Comparison of ENCODE assay signal across 8 mouse cellular contexts in the genomic region with DNA sequence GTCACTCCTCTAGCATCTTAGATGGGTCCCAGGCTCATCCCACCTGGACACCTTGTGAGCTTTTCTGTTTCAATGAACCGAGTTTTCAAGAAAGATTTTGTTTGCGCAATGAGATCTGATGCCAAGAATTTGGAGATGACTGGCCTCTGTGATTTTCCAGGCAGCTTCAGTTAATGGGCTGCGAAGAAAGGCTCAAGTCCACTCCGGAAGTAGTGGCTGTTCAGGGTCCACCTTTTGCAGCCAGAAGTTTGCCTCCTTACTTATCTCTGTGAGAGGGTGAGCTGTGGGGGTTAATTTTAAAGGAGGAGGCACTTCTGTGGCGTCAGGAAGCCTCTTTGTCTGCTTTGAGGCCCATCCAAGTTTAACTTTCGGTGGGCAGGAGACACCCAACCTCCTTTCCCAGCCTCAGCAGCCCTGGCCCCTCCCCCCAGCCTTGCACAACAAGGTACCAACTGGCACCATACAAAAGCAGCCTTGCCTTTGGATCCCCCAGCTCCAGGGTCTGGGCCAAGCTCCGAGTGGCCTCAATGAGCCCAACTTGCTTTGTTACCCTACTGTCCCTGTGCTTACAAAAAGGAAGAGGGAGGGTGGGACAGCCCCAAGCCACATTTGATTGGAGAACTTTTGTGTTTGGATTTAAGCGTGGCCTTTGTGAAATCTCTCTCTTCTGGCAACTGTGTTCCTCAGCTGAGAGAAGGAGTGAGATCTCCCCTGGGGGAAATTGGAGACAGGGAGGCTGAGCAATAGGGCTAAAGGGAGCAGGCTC.
DNase-seq lines count a peak whose midpoint lies in the region; ATAC-seq lines count a peak whose summit lies in the region.

No protein-coding gene starts in this region.

- no peaks in the 10 kb centered on the region for H3K27me3 ChIP-seq in forebrain, embryonic 10.5 days (ENCODE audit: poor library complexity, severe bottlenecking)
- no peaks in the 10 kb centered on the region for H3K27me3 ChIP-seq in forebrain, embryonic 16.5 days (replicated peaks; ENCODE audit: control insufficient read depth, insufficient read depth, low read length)
- peaks cover 15% of the 10 kb centered on the region for H3K27me3 ChIP-seq in heart, embryonic 15.5 days
- no peaks in the 10 kb centered on the region for H3K27me3 ChIP-seq in lung, embryonic 15.5 days

- H3K9me3 ChIP-seq in forebrain, embryonic 10.5 days, result no peaks in the 10 kb centered on the region
- no peaks in the 10 kb centered on the region for H3K9me3 ChIP-seq in forebrain, embryonic 16.5 days (ENCODE audit: control insufficient read depth, low read length)
- no peaks in the 10 kb centered on the region for H3K9me3 ChIP-seq in heart, embryonic 15.5 days (replicated peaks)
- no peaks in the 10 kb centered on the region for H3K9me3 ChIP-seq in lung, embryonic 15.5 days

- no peak overlapping the region for H3K4me3 ChIP-seq in forebrain, embryonic 10.5 days
- H3K4me3 ChIP-seq in forebrain, embryonic 16.5 days (replicated peaks; ENCODE audit: low read length), result no peak overlapping the region
- no peak overlapping the region for H3K4me3 ChIP-seq in heart, embryonic 15.5 days
- H3K4me3 ChIP-seq in lung, embryonic 15.5 days, result no peak overlapping the region

- peaks cover 15% of the 10 kb centered on the region for H3K4me1 ChIP-seq in forebrain, embryonic 10.5 days
- H3K4me1 ChIP-seq in forebrain, embryonic 16.5 days (replicated peaks; ENCODE audit: control insufficient read depth, insufficient read depth, low read length), result peaks cover 11% of the 10 kb centered on the region
- peaks cover 23% of the 10 kb centered on the region for H3K4me1 ChIP-seq in heart, embryonic 15.5 days (replicated peaks)
- peaks cover 12% of the 10 kb centered on the region for H3K4me1 ChIP-seq in lung, embryonic 15.5 days

- ATAC-seq in forebrain, embryonic 16.5 days, result no peak; the same call in 1 of the 2 replicates
- ATAC-seq in heart, embryonic 15.5 days (replicated peaks; ENCODE audit: insufficient number of reproducible peaks, insufficient read depth, low FRiP score, low read depth), result no peak; the same call in 1 of the 2 replicates
- ATAC-seq in lung, embryonic 15.5 days (ENCODE audit: borderline replicate concordance, extremely low read depth, low FRiP score, low TSS enrichment), result peak; percentile 32; the same call in 1 of the 2 replicates

- WGBS in forebrain, embryonic 10.5 days, result 53% methylated on average over 8 of the region's 8 CpGs
- WGBS in forebrain, embryonic 16.5 days, result 41% methylated on average over 8 of the region's 8 CpGs
- WGBS in heart, embryonic 15.5 days, result 26% methylated on average over 8 of the region's 8 CpGs
- WGBS in lung, embryonic 15.5 days, result 21% methylated on average over 8 of the region's 8 CpGs

- no peak overlapping the region for H3K9ac ChIP-seq in forebrain, embryonic 16.5 days (replicated peaks; ENCODE audit: low read depth, low read length)
- no peak overlapping the region for H3K9ac ChIP-seq in heart, embryonic 15.5 days
- no peak overlapping the region for H3K9ac ChIP-seq in lung, embryonic 15.5 days

- no peak overlapping the region for H3K4me2 ChIP-seq in forebrain, embryonic 16.5 days (ENCODE audit: low read length)
- H3K4me2 ChIP-seq in heart, embryonic 15.5 days, result 0 out of 2 replicates have a peak overlapping the region, but pooled peaks have one; percentile 10
- no peak overlapping the region for H3K4me2 ChIP-seq in lung, embryonic 15.5 days

- H3K27ac ChIP-seq in forebrain, embryonic 10.5 days, result peak overlapping the region; percentile 54
- H3K27ac ChIP-seq in forebrain, embryonic 16.5 days (ENCODE audit: low read length), result no peak overlapping the region
- H3K27ac ChIP-seq in heart, embryonic 15.5 days, result 0 out of 2 replicates have a peak overlapping the region, but pooled peaks have one; percentile 1
- H3K27ac ChIP-seq in lung, embryonic 15.5 days, result no peak overlapping the region

- DNase-seq in forebrain, embryonic 10.5 days (ENCODE audit: extremely low spot score, low spot score), result no peak
- DNase-seq in adipocyte (ENCODE audit: low spot score), result peak; percentile 93
- no peak for DNase-seq in embryo, embryonic 11 days
- DNase-seq in left cerebral cortex, adult 18-20 months (ENCODE audit: low spot score in 2 of 2), result no peak
- DNase-seq in yolk sac, embryonic 10.5 days (ENCODE audit: low spot score), result no peak

- no peaks in the 10 kb centered on the region for H3K36me3 ChIP-seq in forebrain, embryonic 10.5 days (replicated peaks)
- no peaks in the 10 kb centered on the region for H3K36me3 ChIP-seq in forebrain, embryonic 16.5 days (ENCODE audit: control insufficient read depth, insufficient read depth)
- H3K36me3 ChIP-seq in heart, embryonic 15.5 days, result no peaks in the 10 kb centered on the region
- no peaks in the 10 kb centered on the region for H3K36me3 ChIP-seq in lung, embryonic 15.5 days

Comparison
In these comparisons a context has a peak if more than half of its experiments do, and no peak if none do; other contexts are left out.
1. H3K27ac ChIP-seq: peak in forebrain, embryonic 10.5 days (single experiment) and heart, embryonic 15.5 days (single experiment); none in forebrain, embryonic 16.5 days (single experiment) and lung, embryonic 15.5 days (single experiment).